Mouse (Mus musculus) bone marrow, adult 2 months (tissue): Measurements from ENCODE around the gene Isl1.

ENCODE experiments used
- CTCF ChIP-seq: fragments of 200-500 bp; IDR thresholded peaks from 2 replicates; pipeline ENCODE4 v1.5.1; 2011; ENCODE audit warnings: low read length, control low read depth; ENCODE audit not compliant: control insufficient read depth, insufficient read depth
- POLR2A ChIP-seq: fragments of 200-500 bp; IDR thresholded peaks from 2 replicates; pipeline ENCODE4 v1.6.1; 2011; ENCODE audit warnings: low read depth, mild to moderate bottlenecking, control low read depth, low read length, borderline replicate concordance; ENCODE audit not compliant: control insufficient read depth

GRCm38 (mm10) chr13:116306591-116306990 lies 2.9 kb downstream of the Isl1 start:
- TF ChIP-seq POLR2A = no peak
- no peak for TF ChIP-seq CTCF
